Mouse (Mus musculus) left cerebral cortex, postnatal 4 days (tissue): ENCODE data around the gene Tmem258. TPM values are rescaled to one million over a fixed set of nuclear protein-coding genes. Genes with fewer than 3 reads are reported as not detected.
"Not testable (repeated sequence)": the region's sequence is repeated elsewhere in the genome, so short reads cannot be mapped to it uniquely, and the experiment has no call there.

Experiments used
- DNase-seq: peaks from one replicate; pipeline ENCODE4 v3.0.0-alpha.2; 2022
- intact Hi-C: fragments of 180-260 bp; cut with DNase I; formaldehyde crosslinking; loops from one replicate; pipeline ENCODE4 v1.15.1; 2025
- total RNA-seq, 2 experiments: library from RNA; stranded (reverse); gene quantifications; 2 replicates each; pipeline ENCODE4 v1.2.3; 2021

The Tmem258 gene
- 100 to 1,000 TPM; 105 to 114 TPM for total RNA-seq

DNA sequence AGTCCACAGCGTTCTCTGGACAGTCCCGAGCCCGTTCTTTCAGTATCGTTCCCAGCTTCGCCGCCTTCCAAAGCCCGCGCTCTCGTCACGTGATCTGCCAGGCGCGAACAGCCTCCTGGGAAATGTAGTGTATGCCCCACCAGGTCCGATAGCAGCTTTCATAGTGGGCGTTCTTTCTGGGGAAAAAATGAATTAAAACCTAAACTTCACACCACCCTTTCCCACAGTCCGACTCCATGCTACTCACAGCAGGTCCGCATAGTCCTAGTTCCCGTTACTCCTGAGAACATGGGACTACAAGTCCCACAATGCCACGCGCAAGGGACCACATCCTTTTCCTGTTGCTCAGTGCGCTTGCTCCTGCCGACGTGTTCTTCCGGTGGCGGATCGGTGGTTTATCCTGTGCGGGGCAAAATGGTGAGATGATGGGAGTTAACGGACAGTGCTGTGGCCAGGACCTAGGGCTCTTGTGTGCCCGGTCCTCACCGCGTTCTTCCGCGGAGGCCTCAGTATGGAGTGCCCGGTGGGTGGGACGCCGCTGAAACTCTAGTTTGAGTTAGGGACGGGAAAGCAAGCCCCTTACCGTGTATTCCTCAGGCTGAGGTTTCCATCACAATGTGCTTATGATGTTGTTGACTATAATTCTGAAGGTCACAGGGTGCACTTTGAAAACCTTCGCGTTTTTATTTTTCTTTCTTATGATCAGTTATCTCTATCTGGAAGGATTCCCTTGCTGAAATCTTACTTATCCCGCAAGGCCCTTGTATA lies at the start of gene Tmem258, which contains the start of gene Fen1:
Gene Tmem258 (plus strand): TSS at position 167 of the 768 bp plus-strand sequence.
Gene Fen1 (minus strand): TSS at position 322 of the 768 bp plus-strand sequence.
- DNase-seq = peak; percentile 91
- intact Hi-C loops = no loop called here

DNA sequence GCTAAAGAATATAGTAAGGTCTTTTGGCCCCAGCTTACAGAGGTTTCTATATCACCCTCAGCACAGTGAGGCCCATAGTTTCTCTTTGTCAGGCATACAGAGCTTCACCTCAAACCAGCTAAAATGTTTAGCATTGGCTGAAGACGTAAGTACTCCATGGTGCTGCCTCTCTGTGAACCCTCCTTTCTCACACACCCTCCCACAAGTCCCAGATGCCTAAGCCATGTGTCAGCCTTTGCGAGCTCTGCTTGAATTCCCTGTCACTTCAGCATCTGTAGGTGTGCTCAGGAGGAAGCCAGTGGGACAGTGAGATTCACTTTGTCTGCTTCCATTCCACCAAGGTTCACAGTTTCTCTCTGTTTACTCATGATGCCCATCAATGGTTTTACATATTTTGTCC lies 46.1 kb upstream of the Tmem258 start:
- no peak for DNase-seq
- intact Hi-C loops = no loop called here

DNA sequence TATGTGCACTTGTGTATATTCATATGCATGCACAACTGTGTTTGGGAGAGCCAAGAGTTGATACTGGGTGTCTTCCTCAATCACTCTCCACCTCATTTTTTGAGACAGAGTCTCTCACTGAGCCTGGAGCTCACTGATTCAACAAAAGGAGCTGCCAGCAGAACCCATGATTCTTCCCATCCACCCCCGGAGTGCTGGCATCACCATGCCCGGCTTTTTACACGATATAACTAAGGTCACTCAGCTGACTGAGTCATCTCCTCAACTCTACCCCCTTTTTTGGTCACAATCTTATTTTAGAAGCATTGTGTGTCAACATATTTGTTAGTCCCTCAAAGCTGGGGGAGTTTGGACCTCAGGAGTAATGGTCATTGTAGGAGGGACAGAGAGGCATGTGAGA lies 39.9 kb upstream of the Tmem258 start:
- intact Hi-C loops = no loop called here
- DNase-seq = no peak

DNA sequence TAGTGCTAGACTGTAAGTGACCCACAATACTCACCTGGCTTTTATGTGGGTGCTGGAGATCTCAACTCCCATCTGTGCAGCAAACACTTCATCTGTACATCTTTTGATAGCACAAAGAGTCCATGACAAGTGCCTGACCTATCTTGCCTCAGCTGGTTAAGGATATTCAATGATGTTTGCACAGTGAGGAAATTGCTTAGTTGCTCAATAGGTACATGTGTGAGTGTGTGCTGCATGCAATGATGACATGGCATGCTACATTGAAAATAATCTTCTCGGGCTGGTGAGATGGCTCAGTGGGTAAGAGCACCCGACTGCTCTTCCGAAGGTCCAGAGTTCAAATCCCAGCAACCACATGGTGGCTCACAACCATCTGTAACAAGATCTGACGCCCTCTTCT lies 37.9 kb upstream of the Tmem258 start:
- intact Hi-C loops, DNase-seq: not testable (repeated sequence)

DNA sequence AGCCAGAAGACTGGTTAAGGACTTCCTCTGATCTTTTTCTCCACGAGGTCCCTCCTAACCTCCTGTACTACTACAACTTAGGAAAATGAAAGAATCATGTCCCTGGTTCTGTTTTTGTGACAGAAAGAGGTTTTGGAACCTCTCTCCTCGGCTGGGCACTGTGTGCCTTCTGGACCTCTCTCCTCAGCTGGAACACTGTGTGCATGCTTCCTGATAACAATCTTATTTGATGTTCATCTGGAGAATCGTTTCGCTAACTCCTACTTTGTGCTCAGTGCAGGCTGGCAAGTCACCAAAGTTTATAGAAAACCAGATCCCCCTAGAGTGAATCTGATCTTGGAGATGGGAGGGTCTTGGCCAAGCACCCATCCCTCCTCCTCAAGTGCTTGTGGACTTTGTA lies 36.7 kb upstream of the Tmem258 start:
- no peak for DNase-seq
- intact Hi-C loops = no loop called here

DNA sequence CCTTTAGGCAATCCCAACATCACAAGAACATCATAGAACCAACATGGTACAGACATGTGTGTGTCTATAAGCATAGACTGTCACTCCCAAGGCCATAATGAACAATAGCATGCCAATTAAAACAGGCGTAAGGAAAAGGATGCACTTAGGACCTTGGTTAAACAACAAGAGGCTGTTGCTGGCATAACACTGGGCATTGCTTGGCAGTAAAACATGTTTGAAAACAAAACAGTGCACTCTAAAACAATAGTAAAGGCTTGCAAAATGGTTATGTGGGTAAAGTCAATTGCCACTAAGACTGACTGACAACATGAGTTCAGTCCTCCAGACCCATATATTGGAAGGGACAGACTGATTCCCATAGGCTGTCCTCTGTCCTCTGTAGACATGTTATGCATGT lies 35.9 kb upstream of the Tmem258 start:
- intact Hi-C loops = no loop called here

DNA sequence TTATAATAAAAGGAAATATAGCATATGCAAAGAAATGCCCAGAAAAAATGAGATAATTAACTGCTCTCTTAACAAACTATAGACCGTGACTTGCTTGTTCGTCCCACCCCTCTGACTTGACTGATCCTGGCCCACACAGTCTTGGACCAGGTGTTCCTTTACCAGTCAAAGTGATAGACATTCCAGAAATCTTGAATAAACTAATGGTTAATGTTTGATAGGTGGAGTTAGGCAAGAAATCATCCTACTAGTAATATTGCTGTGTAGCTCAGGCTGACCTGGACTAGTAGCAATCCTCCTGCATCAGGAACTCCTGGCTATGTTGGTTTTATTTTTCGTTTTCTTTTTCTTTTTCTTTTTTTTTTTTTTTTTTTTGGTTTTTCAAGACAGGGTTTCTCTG lies 35.4 kb upstream of the Tmem258 start:
- intact Hi-C loops = no loop called here
- no peak for DNase-seq

More for the DNA sequence above, 35.9 kb upstream of the Tmem258 start:
- DNase-seq = no peak

DNA sequence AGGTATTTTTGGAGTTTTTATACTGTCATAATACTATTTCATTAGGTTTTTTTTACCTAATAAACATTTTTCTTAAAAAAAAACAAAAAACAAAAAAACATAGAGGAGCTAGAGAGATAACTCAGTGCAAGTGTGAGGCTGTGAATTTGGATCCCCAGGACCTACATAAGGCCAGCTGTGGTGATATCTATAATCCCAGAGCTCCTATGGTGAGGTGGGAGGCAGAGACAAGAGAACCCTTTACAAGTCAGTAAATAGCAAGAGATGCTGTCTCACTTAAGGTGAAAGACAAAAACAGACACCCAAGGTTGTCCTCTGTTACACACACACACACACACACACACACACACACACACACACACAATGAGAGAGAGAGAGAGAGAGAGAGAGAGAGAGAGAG lies 34.6 kb upstream of the Tmem258 start:
- DNase-seq = no peak
- intact Hi-C loops = no loop called here

DNA sequence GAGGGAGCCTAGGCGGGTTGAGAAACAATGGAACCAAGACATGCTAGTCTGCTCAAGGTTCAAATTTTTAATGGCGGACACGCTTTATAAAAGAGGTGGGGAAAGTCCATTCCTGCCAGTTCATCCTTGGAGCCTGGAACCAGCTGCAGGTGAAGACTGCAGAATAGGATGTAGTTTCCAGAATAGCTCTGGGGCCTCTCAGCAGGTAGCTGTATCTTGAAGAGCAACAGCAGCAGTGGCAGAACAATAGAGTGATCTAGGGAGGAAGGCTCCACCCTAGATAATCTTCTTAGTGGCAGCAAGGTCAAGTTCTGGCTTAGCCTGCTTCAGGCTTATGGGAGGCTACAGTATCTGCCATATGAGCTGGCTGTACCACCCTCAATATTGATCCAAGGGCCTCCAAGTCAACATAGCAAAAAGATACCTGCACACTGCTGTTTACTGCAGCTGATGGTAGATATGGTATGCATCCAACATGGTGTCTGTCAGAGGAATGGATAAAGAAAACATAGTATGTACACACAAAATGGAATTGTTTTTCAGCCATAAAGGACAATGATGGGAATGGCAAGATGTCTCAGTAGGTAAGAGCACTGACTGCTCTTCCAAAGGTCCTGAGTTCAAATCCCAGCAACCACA lies 34.0 kb upstream of the Tmem258 start:
- intact Hi-C loops = not testable (repeated sequence)

DNA sequence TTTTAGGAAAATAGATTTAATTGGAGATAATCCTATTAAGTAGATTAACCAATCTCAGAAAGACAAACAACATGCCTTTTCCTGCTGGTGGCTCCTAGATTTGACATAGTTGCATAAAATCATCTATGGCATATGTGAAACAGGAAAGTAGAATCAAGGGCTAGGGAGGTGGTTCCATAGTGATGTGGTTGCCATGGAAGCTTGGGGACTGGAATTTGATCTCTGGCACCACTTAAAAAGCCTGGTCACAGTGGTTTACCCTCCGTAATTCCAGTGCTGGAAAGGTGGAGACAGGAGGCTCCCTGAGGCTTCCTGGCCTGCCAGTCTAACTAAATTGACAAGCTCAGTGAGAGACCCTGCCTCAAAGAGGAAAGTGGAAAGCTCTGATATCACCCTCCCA lies 33.3 kb upstream of the Tmem258 start:
- DNase-seq = no peak
- intact Hi-C loops = no loop called here

More for the DNA sequence above, 34.0 kb upstream of the Tmem258 start:
- DNase-seq = not testable (repeated sequence)

DNA sequence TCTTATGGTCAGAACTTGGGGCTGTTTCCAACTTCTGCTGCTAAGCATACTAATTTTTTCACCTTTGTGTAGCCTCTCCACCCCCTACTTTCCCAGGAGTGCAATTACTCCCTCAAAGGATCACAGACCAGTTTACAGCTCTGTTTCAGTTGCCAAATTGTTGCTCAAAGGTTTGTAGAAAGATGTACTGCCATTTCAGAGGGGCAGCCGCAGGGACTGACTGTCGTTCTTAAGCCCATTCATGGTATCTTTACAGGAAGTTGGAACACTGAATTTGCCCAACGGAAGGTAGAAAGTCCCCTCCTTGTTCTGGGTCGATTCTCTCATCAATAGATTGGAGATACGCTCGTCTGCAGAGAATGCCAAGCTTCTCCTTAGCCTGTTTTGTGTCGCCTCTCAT lies 32.5 kb upstream of the Tmem258 start:
- DNase-seq = no peak
- intact Hi-C loops = no loop called here

DNA sequence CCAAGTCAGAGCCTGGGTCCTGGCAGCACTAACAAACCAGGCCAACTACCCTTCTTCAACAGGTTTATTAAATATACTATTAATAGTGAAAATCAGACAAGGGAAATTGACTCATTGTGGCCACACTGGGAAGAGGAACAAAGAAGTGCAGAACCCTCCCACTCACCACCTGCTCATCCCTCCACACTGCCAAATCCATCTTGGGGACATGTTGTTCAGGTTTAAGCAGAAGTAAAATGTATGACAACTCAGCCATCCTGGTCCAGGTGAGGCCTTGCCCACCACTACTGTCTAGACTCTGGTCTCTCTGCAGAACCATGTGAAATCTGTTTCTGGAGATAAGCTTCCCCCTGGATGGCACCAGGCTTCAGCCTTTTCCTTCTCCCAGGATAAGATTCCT lies 32.0 kb upstream of the Tmem258 start:
- DNase-seq = no peak
- intact Hi-C loops = no loop called here

DNA sequence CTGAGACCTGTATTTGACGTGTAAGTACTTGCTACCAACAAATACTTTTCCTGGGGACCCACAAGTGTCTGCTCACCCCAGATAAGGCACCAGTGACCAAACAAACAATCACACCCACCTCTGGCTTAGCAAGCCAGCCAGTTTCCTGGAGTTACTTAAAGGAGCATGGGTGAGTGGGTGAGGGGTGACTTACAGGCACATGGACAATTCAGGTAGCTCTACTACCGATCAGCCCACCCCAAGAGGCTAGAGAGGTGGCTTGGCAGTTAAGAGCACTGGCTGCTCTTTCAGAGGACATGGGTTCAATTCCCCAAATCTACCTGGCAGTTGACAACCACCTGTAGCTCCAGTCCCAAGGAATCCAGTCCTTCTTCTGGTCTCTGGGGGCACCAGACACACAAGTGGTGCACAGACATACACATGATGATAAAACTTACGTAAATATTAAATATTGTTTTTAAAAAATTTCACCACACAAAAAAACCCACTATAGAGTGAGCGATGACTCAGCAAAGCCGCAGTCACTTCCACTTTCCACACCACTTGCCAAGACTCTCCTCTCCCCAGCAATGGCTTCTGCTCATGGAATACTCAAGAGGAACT lies 30.6 kb upstream of the Tmem258 start:
- DNase-seq = no peak
- intact Hi-C loops = no loop called here

DNA sequence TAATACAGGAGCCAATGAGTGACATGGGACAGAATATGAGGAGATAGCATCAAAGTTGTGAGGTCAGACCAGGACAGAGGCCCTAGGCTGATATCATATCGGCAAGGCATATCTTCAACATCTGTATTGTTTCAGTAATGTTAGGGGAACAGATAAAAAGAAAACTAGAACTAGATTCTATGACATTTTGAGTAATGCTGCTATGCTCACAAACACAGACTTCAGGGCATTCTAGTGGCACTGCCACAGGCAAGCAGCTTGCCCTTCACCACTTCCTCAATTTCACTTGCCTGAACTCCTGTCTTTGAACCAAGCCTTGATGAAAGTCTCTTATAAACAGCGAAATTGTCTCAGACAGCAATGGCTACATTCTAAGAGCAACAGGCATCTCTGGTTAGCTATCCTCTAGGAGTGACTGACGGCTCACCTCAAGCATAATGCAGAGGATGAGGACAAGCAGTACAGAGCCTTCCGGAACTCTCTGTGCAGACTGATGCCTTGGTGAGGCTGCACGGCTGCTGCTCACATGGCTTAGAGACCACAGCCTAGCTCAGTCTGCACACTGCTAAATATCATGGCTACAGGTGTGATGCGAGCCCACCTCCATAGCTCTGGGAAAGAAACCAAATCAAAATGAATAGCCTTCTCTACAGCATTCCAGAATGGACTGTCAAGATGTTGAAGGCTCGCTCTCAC lies 29.8 kb upstream of the Tmem258 start:
- no peak for DNase-seq
- intact Hi-C loops = no loop called here

DNA sequence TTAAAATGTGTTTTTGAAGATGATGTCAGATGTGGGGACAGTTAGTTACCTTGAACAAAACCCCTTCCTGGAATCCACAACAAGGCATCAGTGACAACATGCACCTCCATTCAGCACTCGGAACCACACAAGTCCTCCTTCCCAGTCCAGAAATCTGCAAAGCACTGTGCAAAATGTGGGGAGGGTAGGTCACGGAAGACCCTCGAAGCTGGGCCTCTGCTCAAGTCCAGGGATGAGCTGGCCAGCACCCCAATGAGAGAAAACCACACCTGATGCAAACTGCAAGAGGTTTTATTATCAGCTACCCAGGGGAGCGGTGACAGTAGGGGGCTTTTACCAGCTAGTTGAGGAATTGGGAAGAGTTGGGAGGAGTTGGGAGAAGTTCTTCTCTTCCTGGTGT lies 28.9 kb upstream of the Tmem258 start:
- intact Hi-C loops = no loop called here
- DNase-seq = no peak

DNA sequence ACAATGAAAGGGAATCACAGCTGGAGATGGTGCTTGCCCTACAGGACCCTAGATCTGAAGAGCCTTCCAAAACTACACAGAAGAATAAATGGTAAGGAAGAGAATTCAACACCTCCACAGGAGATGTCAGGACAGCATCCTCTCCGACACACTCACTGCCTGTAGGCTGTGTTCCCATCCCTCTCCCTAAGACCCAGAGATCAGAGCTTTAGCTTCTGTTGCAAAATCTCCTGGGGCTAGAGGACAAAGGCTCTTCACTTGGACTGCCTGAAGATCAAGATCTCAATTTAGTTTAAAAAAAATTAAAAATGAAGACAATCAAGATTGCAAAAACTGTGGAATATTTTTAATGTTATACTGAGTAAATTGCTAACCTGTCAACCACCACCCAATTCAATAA lies 27.3 kb upstream of the Tmem258 start:
- DNase-seq = no peak

DNA sequence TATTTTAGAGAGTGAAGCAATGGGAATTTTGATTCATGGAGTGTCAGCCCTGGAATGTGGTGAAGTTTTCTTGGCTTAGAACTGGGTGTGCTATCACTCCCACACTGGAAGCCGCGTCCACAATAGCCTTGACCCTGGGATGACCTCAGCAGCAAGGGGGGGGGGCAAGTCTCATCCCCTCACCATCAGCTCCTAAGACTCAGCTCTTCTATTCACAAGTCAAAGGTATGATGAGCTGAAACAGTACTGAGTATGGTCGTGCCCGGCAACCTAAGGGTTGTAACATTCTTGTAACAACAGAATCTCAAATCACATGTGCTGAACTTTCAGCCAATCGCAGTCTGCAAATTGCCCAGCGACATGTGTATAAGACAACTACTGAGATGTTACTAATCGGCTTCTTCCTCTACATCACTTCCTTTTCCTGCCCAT lies 26.9 kb upstream of the Tmem258 start:
- intact Hi-C loops = no loop called here
- no peak for DNase-seq

More for the DNA sequence above, 27.3 kb upstream of the Tmem258 start:
- intact Hi-C loops = no loop called here

DNA sequence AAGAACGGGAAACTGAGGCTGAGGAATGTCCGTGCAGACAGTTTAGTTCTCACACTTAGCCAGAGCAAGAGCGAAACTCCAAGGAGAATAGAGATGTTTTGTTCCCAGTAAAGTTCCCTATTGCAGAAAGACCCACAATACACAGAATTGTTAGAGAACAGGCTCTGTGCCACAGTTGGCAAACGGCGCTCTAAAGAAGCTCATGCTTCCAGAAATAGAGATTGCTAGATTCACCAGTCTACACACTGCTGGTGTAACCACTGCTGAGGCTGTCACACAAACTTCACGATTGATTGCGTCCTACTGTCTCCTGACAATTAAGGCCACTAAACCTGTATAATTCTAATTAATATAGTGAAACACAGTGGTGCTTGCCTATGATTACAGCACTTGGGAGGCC lies 22.6 kb upstream of the Tmem258 start:
- intact Hi-C loops = no loop called here
- DNase-seq = no peak

DNA sequence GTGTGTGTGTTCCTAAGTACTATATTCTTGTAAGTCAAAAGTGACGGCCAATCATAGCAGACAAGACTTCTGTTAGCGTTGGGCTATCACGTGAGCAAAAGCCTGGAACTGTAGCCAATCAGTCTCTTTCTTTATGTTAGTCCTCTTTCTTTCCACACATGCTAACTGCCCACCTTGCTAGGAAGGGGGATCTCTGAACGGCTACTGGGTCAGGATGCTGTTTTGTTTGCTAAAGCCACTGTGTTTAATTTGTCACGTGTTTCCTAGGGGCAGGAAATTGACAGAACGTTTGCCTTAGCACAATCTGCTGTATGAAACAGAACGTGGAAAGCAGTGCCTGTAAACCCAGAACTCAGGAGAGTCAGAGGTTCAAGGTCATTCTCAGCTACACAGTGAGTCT lies 21.7 kb upstream of the Tmem258 start:
- DNase-seq = no peak
- intact Hi-C loops = no loop called here

DNA sequence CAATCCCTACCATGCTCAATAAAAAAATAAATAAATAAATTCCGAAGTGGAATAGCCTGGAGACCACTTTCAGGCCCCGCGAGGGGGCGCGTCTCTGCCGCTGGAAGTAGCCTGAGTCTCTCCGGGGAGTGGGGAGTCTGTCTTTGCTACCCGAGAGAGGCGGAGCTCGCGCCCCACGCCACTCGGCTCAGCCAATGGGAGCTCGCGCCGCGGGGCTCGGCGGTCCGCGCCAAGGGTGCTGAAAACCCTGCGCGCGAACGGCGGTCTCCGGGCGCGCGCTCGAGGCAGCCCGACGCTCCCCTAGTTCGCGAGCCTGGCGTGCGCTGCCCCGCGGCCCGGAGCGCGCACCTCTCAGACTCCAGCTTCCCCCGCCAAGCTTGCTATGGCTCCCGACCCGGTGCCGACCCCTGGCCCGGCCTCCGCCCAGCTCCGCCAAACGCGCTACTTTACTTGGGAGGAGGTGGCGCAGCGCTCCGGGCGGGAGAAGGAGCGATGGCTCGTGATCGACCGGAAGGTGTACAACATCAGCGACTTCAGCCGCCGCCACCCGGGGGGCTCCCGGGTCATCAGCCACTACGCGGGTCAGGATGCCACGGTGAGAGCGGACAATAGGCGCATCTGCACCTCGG lies 21.0 kb upstream of the Tmem258 start, which contains the start of gene Fads1:
Gene Fads1 (plus strand): TSS at position 219 of the 629 bp plus-strand sequence.
- intact Hi-C loops = no loop called here
- DNase-seq = peak; percentile 97
